Mouse (Mus musculus) NIH3T3 (cell line): Measurements from ENCODE around the gene Cdc37.

Experiments
- DNase-seq: peaks from one replicate; pipeline ENCODE4 v3.0.0-alpha.2; 2012; ENCODE audit warnings: low read depth

Cdc37 gene

GRCm38 (mm10) chr9:21135941-21136381 lies 13.8 kb downstream of the Cdc37 start:
- no peak for DNase-seq

GRCm38 (mm10) chr9:21135329-21135890 lies 14.4 kb downstream of the Cdc37 start:
- DNase-seq, result peak; percentile 28

GRCm38 (mm10) chr9:21134595-21135328 lies 15.0 kb downstream of the Cdc37 start:
- DNase-seq, result peak; percentile 94

- DNase-seq, result no peak
Observed at GRCm38 (mm10) chr9:21133064-21133707, 16.6 kb downstream of the Cdc37 start.

- DNase-seq, result peak; percentile 36
Observed at GRCm38 (mm10) chr9:21132102-21132775, 17.5 kb downstream of the Cdc37 start.

- peak; percentile 96 for DNase-seq
Observed at GRCm38 (mm10) chr9:21131059-21131956, 18.5 kb downstream of the Cdc37 start, which contains the start of gene Tyk2. Tyk2 (minus strand) TSS chr9:21131243.

GRCm38 (mm10) chr9:21126259-21126627 lies 23.5 kb downstream of the Cdc37 start:
- peak; percentile 67 for DNase-seq

GRCm38 (mm10) chr9:21125502-21126258 lies 24.1 kb downstream of the Cdc37 start:
- no peak for DNase-seq

GRCm38 (mm10) chr9:21124837-21125236 lies 24.9 kb downstream of the Cdc37 start:
- DNase-seq, result no peak

- DNase-seq, result no peak
Observed at GRCm38 (mm10) chr9:21121483-21121882, 28.3 kb downstream of the Cdc37 start.

GRCm38 (mm10) chr9:21117073-21117472 lies 32.7 kb downstream of the Cdc37 start:
- DNase-seq, result no peak

- DNase-seq, result no peak
Observed at GRCm38 (mm10) chr9:21115105-21115504, 34.7 kb downstream of the Cdc37 start.

GRCm38 (mm10) chr9:21114190-21114589 lies 35.6 kb downstream of the Cdc37 start:
- DNase-seq, result no peak

- no peak for DNase-seq
Observed at GRCm38 (mm10) chr9:21113751-21114150, 36.0 kb downstream of the Cdc37 start.

GRCm38 (mm10) chr9:21107607-21108237 lies 42.1 kb downstream of the Cdc37 start:
- no peak for DNase-seq

GRCm38 (mm10) chr9:21105760-21106564 lies 43.8 kb downstream of the Cdc37 start:
- DNase-seq, result no peak

- no peak for DNase-seq
Observed at GRCm38 (mm10) chr9:21104814-21105213, 45.0 kb downstream of the Cdc37 start.

- no peak for DNase-seq
Observed at GRCm38 (mm10) chr9:21102076-21102475, 47.7 kb downstream of the Cdc37 start.

- no peak for DNase-seq
Observed at GRCm38 (mm10) chr9:21100447-21101161, 49.2 kb downstream of the Cdc37 start.
